Mouse (Mus musculus) right cerebral cortex, postnatal 14 days (tissue): ENCODE data around the gene Pla2g4e.

Experiments used
- DNase-seq: peaks from one replicate; pipeline ENCODE4 v3.0.0; 2022

The Pla2g4e gene

DNA sequence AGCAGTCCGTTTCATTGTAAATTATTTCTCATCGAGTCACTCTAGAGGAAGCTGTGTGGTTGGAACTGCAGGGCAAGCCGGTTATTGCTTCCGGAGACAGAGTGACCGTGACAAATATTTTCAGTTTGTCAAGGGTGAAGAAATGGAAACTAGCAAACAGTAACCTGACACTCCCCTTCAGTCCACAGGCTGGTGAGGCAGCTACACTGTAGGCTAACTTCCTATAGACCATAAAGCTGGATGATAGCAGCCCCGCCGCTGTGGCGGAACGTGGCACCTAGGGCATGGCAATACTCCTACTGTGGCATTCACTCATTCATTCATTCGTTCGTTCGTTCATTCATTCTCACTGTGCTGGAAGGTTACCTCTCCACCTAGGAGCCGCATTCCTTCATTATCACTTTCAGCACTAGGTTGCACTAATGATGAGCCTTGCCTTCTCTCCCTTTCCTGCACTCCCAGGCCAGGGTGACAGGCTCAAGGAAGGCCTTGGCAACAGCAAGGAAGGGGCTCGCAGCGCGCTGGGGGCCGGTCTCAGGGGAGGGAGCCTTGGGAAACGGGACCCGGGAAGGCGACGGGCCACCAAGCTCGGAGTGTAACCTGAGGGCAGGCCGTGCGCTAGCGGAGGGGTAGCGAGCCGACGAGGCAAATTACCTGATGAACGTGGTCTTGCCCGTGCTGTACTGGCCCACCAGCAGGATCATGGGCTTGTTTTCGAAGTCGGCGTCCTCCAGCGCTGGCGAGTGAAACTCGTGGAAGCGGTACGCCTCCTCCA, 91.4 kb downstream of the Pla2g4e start:
- no peak for DNase-seq

- no peak for DNase-seq
These were observed 94.6 kb downstream of the Pla2g4e start for GRCm38 (mm10) chr2:120150571-120150970.

GRCm38 (mm10) chr2:120149634-120150033, 95.5 kb downstream of the Pla2g4e start:
- no peak for DNase-seq

GRCm38 (mm10) chr2:120147999-120148398, 97.1 kb downstream of the Pla2g4e start:
- DNase-seq, result no peak

- DNase-seq, result no peak
These were observed 97.8 kb downstream of the Pla2g4e start for GRCm38 (mm10) chr2:120147364-120147763.

DNA sequence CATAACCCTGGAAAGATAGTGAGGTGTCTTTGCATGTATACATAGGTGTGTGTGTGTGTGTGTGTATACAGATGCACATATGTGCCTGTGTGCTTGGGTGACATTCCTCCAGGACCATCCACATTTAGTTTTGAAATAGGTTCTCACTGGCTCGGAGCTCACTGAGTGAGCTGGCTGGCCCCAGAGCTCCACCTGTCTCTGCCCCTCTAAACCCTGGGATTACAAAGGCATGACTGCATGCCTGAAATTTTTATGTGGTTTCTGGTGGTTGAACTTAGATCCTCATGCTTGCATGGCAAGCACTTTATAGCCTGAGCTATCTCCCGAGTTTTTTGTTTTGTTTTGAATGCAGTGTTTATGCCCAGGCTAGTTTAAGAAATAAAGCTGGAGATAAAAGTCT, 98.6 kb downstream of the Pla2g4e start:
- DNase-seq, result no peak

GRCm38 (mm10) chr2:120144390-120144789, 100.7 kb downstream of the Pla2g4e start:
- DNase-seq, result no peak

GRCm38 (mm10) chr2:120142336-120142735, 102.8 kb downstream of the Pla2g4e start:
- no peak for DNase-seq

DNA sequence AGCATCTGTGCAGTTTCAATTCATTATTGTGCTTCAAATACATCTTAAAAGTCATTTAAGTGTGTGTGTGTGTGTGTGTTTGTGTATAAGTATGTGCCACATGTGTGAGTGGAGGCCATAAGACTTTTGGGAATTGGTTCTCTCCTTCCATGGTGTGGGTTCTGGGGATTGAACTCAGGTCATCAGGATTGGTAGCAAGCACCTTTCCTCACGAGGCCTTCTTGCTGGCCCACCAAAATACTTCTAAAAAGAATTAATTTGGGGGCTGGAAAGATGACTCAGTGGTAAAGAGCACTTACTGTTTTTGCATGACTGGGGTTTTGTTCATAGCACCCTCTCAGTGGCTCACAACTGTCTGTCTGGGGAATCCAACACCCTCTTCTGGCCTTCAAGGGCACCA, 103.5 kb downstream of the Pla2g4e start:
- DNase-seq, result no peak

DNA sequence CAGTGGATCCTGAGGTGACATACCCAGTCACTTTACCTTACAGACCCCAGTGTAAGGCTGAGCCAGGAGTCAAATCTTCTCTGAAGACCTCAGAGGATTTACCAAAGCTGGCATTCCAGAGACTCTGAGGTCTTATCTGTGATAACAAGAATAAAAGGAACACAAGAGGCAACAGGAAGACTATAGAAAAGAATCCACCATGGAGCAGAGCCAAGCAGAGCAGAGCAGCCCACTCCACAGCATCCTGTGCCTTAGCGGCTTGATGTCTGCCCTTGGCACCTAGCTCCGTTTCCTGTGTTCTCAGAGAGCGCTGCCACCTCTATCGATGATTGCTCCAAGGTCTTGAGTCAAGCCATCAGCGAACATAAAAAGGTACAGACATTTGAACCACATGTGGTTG, 104.8 kb downstream of the Pla2g4e start:
- no peak for DNase-seq

GRCm38 (mm10) chr2:120139091-120139490, 106.0 kb downstream of the Pla2g4e start:
- DNase-seq, result no peak

DNA sequence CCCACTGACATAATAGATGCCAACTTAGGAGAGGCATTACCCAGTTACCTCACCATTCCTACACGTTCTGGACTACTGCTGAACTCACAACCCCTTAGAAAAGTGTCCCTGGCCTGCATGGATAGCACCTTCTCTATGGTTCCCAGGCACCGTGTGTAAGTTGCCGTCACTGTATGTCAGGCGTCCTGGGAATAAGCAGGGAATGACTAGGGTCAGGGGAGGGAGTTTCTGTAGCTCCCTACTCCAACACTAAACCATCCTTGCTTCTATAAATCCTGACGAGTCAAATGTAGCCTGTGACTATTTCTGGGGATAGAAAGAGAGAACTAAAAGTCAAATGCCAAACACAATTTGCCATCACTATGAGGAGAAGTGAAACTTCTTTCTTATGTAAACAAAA, 107.9 kb downstream of the Pla2g4e start:
- DNase-seq, result no peak

DNA sequence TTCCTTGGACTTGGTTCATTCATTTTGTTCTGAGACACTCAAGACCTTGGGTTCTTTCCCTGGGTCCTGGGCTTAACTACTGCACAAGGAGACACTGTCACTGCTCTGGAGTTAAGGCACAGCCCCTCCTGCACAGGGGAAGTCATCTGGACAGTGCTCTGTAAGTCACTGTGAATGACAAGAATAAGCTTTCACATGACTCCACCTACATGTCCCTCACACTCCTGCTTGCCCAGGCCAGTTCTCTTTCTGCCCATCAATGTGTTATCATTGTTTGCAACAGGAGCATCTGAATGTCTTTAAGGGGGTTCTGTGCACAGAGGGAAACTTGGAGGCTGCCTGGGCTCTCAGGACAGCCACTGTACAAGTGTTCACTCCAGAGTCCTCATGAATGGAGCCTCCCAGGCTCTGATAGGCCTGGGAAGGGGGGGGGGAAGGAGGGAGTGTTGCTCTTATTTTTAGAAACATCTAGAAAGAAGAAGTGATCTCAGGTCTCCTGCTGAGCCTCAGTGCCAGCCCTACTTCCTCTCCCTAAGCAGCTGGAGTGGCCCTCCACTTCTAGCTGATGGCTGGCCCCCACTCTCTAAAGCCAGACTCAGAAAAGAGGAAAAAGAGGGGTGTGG, 110.6 kb downstream of the Pla2g4e start:
- no peak for DNase-seq

- no peak for DNase-seq
These were observed 113.3 kb downstream of the Pla2g4e start for GRCm38 (mm10) chr2:120131881-120132280.

GRCm38 (mm10) chr2:120129252-120129908, 115.8 kb downstream of the Pla2g4e start:
- no peak for DNase-seq

- no peak for DNase-seq
These were observed 116.5 kb downstream of the Pla2g4e start for GRCm38 (mm10) chr2:120128611-120129051.

DNA sequence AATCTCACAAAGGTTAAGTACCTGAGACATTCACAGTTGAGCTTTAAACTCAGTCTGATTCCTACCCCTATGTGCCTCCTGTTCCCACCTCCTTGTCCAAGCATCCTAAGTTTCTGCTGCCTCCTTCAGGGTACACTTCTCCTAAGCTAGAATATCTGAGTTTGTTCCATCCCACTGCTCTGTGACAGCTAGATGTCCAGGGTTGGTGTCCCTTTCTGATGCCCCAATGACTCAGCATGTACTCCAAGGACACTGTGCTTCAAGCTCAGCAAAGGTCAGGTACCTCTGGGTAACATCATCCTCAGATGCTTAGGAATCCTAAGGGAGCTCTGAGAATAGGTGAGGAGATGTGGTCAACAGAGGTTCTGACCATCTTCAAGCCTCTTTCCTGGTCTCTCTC, 117.1 kb downstream of the Pla2g4e start:
- DNase-seq, result no peak

DNA sequence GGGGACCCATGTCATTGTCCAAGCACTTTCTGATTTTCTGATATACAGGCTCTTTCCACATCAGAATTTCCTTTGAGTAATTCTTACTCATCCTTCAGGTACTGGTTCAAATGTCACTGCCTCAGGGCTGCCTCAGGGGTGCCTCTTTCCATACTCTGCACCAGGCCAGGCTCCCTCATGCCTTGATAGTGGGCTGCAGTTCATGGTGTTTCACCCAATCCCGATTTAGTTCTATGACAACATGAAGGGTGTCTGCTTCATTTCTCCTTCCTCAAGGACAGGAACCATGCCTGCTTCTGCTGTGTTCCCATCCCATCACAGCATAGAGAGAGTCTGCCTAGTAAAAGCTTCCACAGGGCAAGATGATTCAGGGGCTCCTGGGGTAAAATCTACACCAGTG, 118.2 kb downstream of the Pla2g4e start:
- no peak for DNase-seq

GRCm38 (mm10) chr2:120126408-120126807, 118.7 kb downstream of the Pla2g4e start:
- DNase-seq, result no peak

DNA sequence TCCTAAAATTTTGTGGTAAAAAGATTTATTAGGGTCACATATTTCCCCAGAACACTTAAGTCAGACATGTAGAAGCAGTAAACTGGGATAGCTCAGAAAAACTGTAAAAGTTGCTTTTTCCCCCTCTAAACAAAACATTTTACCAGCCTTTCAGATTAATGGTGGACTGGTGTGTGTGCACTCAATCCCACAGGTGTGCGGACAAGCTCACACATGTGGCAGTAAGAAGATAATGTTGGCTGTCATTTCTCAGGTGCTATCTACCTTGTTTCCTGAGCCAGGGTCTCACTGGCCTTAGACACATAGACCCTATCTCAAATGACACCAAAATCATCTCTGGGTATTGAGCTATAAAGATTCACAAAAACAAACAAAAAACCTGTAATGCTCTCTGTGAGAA, 119.7 kb downstream of the Pla2g4e start:
- no peak for DNase-seq

- DNase-seq, result no peak
These were observed 120.2 kb downstream of the Pla2g4e start for GRCm38 (mm10) chr2:120124946-120125345.

GRCm38 (mm10) chr2:120124096-120124495, 121.0 kb downstream of the Pla2g4e start:
- no peak for DNase-seq

GRCm38 (mm10) chr2:120122983-120123382, 122.2 kb downstream of the Pla2g4e start:
- no peak for DNase-seq

DNA sequence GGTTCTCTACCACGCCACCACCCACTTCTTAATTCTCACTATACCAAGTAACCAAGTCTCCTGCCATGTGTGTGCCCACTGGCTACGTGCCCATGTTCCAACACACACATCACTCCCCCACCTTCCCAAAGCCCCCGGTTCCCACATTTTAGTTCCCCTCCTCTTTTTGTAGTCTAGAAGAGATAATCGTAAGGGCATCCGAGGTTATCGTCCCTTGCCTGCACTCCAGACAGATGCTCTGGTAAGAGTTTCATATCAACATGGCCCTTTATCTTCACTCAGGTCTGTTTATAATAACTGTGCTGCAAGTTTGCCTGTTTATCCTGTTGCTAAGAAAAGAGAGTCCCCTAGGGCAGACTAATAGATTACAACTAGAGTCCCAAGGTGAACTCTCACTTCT, 127.8 kb downstream of the Pla2g4e start:
- no peak for DNase-seq
